Mouse (Mus musculus) liver, embryonic 11.5 days (tissue): Measurements from ENCODE around the gene Gpr160. TPM values are rescaled to one million over a fixed set of nuclear protein-coding genes. Genes with fewer than 3 reads are reported as not detected.
"Not testable (repeated sequence)": the region's sequence is repeated elsewhere in the genome, so short reads cannot be mapped to it uniquely, and the experiment has no call there.

ENCODE experiments used
- ATAC-seq: fragments of 200-750 bp; cut with Nextera tagmentation; replicated peaks from 2 replicates; pipeline ENCODE4 v1.8.0; 2017; ENCODE audit warnings: moderate number of reproducible peaks, mild to moderate bottlenecking, moderate TSS enrichment, moderate library complexity; ENCODE audit not compliant: low FRiP score
- DNase-seq: peaks from one replicate; pipeline ENCODE4 v3.0.0-alpha.2; 2017; ENCODE audit warnings: low spot score
- H3K27ac ChIP-seq: fragments of 300-500 bp; sonication (generic); 2 replicates; pipeline ENCODE4 v1.5.1; 2014; ENCODE audit warnings: mild to moderate bottlenecking, low read depth, low read length, control low read depth
- H3K27me3 ChIP-seq: fragments of 300-500 bp; sonication (generic); replicated peaks from 2 replicates; pipeline ENCODE4 v1.6.1; 2014; ENCODE audit warnings: low read length, mixed read lengths; ENCODE audit not compliant: control insufficient read depth, insufficient read depth
- H3K36me3 ChIP-seq: fragments of 300-500 bp; sonication (generic); 2 replicates; pipeline ENCODE4 v1.6.1; 2014; ENCODE audit warnings: mild to moderate bottlenecking, low read length, moderate library complexity, mixed read lengths; ENCODE audit not compliant: control insufficient read depth, insufficient read depth
- H3K4me1 ChIP-seq: fragments of 300-500 bp; sonication (generic); replicated peaks from 2 replicates; pipeline ENCODE4 v1.6.1; 2014; ENCODE audit warnings: low read length, mixed read lengths; ENCODE audit not compliant: control insufficient read depth, insufficient read depth
- H3K4me2 ChIP-seq: fragments of 300-500 bp; sonication (generic); 2 replicates; pipeline ENCODE4 v1.6.1; 2014; ENCODE audit warnings: mild to moderate bottlenecking, control low read depth, moderate library complexity
- H3K4me3 ChIP-seq: fragments of 300-500 bp; sonication (generic); 2 replicates; pipeline ENCODE4 v1.5.1; 2014; ENCODE audit warnings: low read depth, low read length, control low read depth
- H3K9ac ChIP-seq: fragments of 300-500 bp; sonication (generic); 2 replicates; pipeline ENCODE4 v1.6.1; 2014; ENCODE audit warnings: low read depth, low read length, control low read depth
- H3K9me3 ChIP-seq: fragments of 300-500 bp; sonication (generic); 2 replicates; pipeline ENCODE4 v1.6.1; 2016; ENCODE audit warnings: low read length, inconsistent platforms, mixed read lengths; ENCODE audit not compliant: control insufficient read depth
- WGBS: fragments of 180-500 bp; shearing (Covaris S2); extraction: QIAGEN DNeasy Blood & Tissue Kit; methylation state at CpG from one replicate; pipeline ENCODE4 v1.1.7; 2014; 5-methylcytosine and 5-hydroxymethylcytosine counted together
- polyA plus RNA-seq: library from polyadenylated mRNA; unstranded; fragments of >200 nt; fragmentation: Nextera tagmentation; extraction: Ambion mirVana; gene quantifications from 2 replicates; pipeline ENCODE4 v1.2.1, GENCODE M21; 2014

Gpr160 gene
- polyA plus RNA-seq, 1 experiment from 2014 or later, result 1.4 TPM

GRCm38 (mm10) chr3:30847413-30847812 is 8.3 kb upstream of the Gpr160 start:
- no peak overlapping the region for H3K4me3 ChIP-seq
- DNase-seq, result no peak
- no peaks in the 10 kb centered on the region for H3K36me3 ChIP-seq
- H3K27ac ChIP-seq, result no peak overlapping the region
- no peaks in the 10 kb centered on the region for H3K4me1 ChIP-seq
- ATAC-seq, result no peak
- no peak overlapping the region for H3K4me2 ChIP-seq
- H3K9ac ChIP-seq, result no peak overlapping the region
- 61% methylated on average over 1 of the region's 1 CpGs for WGBS
- no peaks in the 10 kb centered on the region for H3K27me3 ChIP-seq
- no peaks in the 10 kb centered on the region for H3K9me3 ChIP-seq

GRCm38 (mm10) chr3:30851422-30851821 is 4.3 kb upstream of the Gpr160 start:
- Histone ChIP-seq H3K4me3 (no peak overlapping the region), H3K4me2 (no peak overlapping the region), H3K4me1 (0 out of 2 replicates have a peak, but pooled peaks cover 4% of the 10 kb centered on the region), H3K27ac (no peak overlapping the region), H3K9ac (no peak overlapping the region), H3K27me3 (peaks cover 5% of the 10 kb centered on the region; the same call in 1 of the 2 replicates), H3K9me3 (no peaks in the 10 kb centered on the region), H3K36me3 (no peaks in the 10 kb centered on the region)
- DNase-seq, result no peak
- no peak for ATAC-seq
- WGBS, result 64% methylated on average over 6 of the region's 6 CpGs

DNA sequence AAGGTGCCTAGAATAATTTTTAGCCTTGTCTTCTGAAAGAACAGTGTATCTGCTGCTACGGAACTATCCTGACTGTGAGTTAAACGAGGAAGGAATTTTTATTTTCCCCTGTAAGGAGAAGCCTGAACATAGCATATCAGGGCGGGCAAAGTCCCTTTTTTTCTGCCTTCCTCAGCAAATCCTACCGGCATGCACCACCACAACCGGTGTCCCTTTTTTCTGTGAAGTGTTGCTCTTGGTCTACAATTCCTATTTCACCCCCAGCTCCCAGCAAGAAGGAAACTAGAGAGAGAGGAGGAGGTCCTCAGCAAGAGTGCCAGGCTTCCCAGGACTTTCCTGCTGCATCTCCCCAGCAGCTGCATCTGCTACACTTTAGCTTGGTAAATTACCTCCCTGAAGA is 2.2 kb upstream of the Gpr160 start:
- H3K9ac ChIP-seq, result no peak overlapping the region
- H3K4me2 ChIP-seq, result no peak overlapping the region
- no peaks in the 10 kb centered on the region for H3K9me3 ChIP-seq
- H3K4me3 ChIP-seq, result no peak overlapping the region
- no peaks in the 10 kb centered on the region for H3K36me3 ChIP-seq
- 82% methylated on average over 5 of the region's 5 CpGs for WGBS
- ATAC-seq, result no peak
- H3K4me1 ChIP-seq, result 0 out of 2 replicates have a peak, but pooled peaks cover 4% of the 10 kb centered on the region
- no peak for DNase-seq
- H3K27me3 ChIP-seq, result peaks cover 6% of the 10 kb centered on the region; the same call in 1 of the 2 replicates
- H3K27ac ChIP-seq, result no peak overlapping the region

- 93% methylated on average over 8 of the region's 8 CpGs for WGBS
- not testable (repeated sequence) for ATAC-seq, DNase-seq, H3K27me3 ChIP-seq, H3K4me1 ChIP-seq, H3K4me3 ChIP-seq, H3K4me2 ChIP-seq, H3K36me3 ChIP-seq, H3K9me3 ChIP-seq, H3K27ac ChIP-seq, H3K9ac ChIP-seq
These were observed 3.8 kb downstream of the Gpr160 start for GRCm38 (mm10) chr3:30859599-30859998.

DNA sequence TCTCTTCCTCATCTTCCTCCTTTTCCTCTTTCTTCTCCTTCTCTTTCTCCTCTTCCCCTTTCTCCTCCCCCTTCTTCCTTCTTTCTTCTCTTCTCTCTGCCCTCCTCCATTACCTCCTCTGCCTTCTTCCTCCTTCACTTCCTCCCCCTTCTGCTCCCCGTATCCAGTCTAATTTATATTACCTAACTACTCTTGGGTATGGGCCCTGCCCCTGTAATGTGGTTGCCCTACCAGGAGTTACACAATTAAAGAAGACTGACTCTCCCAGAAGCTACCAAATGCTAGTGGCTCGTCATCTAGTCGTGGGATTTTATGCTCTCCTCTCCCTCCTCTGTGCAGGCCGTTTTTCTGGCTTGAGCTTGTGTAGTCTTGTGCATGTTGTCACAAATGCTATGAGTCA is 5.0 kb downstream of the Gpr160 start:
- Histone ChIP-seq H3K27me3 (peaks cover 6% of the 10 kb centered on the region; the same call in 1 of the 2 replicates), H3K27ac (no peak overlapping the region), H3K4me1 (0 out of 2 replicates have a peak, but pooled peaks cover 4% of the 10 kb centered on the region), H3K4me3 (no peak overlapping the region), H3K36me3 (no peaks in the 10 kb centered on the region), H3K4me2 (no peak overlapping the region), H3K9me3 (no peaks in the 10 kb centered on the region), H3K9ac (no peak overlapping the region)
- 71% methylated on average over 4 of the region's 4 CpGs for WGBS
- ATAC-seq (no peak), DNase-seq (no peak)

DNA sequence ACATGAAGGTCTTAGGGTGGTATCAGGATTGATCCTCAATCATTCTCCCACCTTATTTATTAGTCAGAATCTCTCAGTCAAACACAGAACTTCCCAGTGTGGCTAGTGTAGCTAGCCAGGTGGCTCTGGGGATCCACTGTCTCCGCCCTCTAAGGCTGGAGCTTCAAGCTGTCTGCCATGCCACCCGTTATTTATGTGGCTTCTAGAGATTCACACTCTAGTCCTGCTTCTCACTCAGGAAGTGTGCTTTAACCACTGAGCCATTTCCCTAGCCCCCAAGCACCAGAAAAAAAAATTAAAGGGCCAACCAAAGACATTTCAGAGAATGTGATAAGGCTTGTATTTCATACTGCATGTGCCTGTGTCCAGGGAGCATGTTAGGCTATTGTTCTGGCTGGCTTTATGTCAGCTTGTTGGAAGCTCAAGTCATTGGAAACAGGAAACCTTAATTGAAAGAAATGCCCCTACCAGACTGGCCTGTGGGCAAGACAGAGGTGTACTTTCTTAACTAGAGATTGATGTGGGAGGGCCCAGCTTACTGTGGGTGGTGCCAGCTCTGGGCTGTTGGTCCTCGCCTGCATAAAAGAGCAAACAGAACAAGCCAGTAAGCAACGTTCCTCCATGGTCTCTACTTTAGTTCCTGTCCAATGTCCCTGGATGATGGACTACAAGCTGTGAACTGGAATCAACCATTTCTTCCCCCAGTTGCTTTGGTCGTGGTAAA is 8.1 kb downstream of the Gpr160 start:
- H3K4me1 ChIP-seq, result no peaks in the 10 kb centered on the region
- no peaks in the 10 kb centered on the region for H3K36me3 ChIP-seq
- H3K9me3 ChIP-seq, result no peaks in the 10 kb centered on the region
- no peak overlapping the region for H3K27ac ChIP-seq
- WGBS, result 58% methylated on average over 5 of the region's 5 CpGs
- H3K4me3 ChIP-seq, result no peak overlapping the region
- H3K27me3 ChIP-seq, result no peaks in the 10 kb centered on the region
- no peak for DNase-seq
- H3K9ac ChIP-seq, result no peak overlapping the region
- H3K4me2 ChIP-seq, result no peak overlapping the region
- no peak for ATAC-seq

DNA sequence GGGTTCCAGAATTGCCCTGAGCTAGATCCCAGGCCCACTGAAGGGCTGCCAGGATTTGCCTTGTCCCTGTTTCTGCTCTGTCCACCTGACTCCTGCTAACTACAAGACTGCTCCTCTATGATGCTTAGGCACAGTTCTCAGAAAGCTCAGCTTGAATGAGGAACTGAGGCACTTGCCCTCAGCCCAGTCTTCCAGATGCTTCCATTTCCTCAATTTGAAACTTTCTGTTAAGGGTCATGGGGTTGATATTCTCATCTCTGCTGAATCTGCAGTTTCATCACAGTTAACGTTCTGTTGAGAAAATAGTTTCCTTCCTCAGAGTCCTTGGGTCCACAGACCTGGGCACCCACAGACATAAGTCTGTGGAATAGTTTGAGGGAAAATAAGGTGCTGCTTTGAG is 8.9 kb downstream of the Gpr160 start:
- ATAC-seq (no peak), DNase-seq (no peak)
- H3K4me2 ChIP-seq, result no peak overlapping the region
- H3K27me3 ChIP-seq, result no peaks in the 10 kb centered on the region
- no peak overlapping the region for H3K9ac ChIP-seq
- no peaks in the 10 kb centered on the region for H3K4me1 ChIP-seq
- H3K9me3 ChIP-seq, result no peaks in the 10 kb centered on the region
- no peak overlapping the region for H3K27ac ChIP-seq
- H3K36me3 ChIP-seq, result no peaks in the 10 kb centered on the region
- 50% methylated on average over 1 of the region's 1 CpGs for WGBS
- no peak overlapping the region for H3K4me3 ChIP-seq

DNA sequence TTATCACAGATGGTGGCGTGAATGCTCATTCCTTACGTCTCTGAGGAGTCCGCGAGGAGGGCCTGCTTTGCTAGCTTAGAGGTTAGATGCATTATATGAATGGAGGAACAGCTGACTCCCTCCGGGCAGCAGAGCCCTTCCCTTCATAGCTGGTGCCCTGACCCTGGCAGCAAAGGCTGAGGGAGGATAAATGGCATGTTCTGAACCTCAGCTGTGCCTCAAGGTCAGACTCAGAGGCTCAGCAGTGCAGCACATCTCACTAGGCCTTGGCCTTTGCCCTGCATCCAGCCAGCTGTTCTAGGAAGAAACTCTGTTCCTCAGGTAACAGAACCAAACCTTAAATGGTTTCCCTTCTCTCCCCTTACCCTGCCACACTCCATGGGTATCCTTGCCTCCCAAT is 12.4 kb downstream of the Gpr160 start:
- no peak overlapping the region for H3K4me2 ChIP-seq
- no peak for DNase-seq
- H3K4me1 ChIP-seq, result no peaks in the 10 kb centered on the region
- H3K9me3 ChIP-seq, result no peaks in the 10 kb centered on the region
- ATAC-seq, result no peak
- no peaks in the 10 kb centered on the region for H3K27me3 ChIP-seq
- H3K36me3 ChIP-seq, result no peaks in the 10 kb centered on the region
- no peak overlapping the region for H3K9ac ChIP-seq
- WGBS, result 78% methylated on average over 5 of the region's 5 CpGs
- no peak overlapping the region for H3K27ac ChIP-seq
- H3K4me3 ChIP-seq, result no peak overlapping the region

DNA sequence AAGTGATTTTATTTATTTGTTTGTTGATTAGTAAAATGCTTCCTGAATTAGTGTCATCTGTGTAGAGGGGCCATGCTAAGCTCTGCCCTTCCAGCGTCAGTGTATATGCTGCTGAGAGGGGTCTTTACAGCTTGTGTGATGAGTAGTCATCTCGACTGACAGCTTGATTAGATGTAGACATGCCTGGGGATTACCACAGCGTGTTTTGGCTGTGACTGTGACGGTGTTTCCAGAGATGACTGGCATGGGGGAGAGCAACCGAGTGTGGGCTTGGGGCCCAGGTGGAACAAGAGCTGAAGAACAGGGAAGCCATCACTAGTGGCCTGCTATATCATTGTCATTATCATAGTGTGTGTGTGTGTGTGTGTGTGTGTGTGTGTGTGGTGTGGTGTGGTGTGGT is 12.9 kb downstream of the Gpr160 start:
- H3K4me1 ChIP-seq, result no peaks in the 10 kb centered on the region
- H3K9me3 ChIP-seq, result no peaks in the 10 kb centered on the region
- H3K9ac ChIP-seq, result no peak overlapping the region
- DNase-seq (no peak), ATAC-seq (no peak)
- H3K4me2 ChIP-seq, result no peak overlapping the region
- no peaks in the 10 kb centered on the region for H3K36me3 ChIP-seq
- H3K27ac ChIP-seq, result no peak overlapping the region
- 72% methylated on average over 5 of the region's 5 CpGs for WGBS
- no peaks in the 10 kb centered on the region for H3K27me3 ChIP-seq
- no peak overlapping the region for H3K4me3 ChIP-seq
